Mouse (Mus musculus) midbrain, embryonic 16.5 days (tissue): ENCODE measurements around the gene Gmds. TPM values are rescaled to one million over a fixed set of nuclear protein-coding genes. Genes with fewer than 3 reads are reported as not detected.

Source experiments
- ATAC-seq: fragments of 200-750 bp; cut with Nextera tagmentation; 2 replicates; pipeline ENCODE4 v1.8.0; 2017; ENCODE audit warnings: moderate TSS enrichment
- H3K27ac ChIP-seq: fragments of 300-500 bp; sonication (generic); 2 replicates; pipeline ENCODE4 v1.5.1; 2014; ENCODE audit warnings: mild to moderate bottlenecking, low read length, mixed read lengths
- H3K27me3 ChIP-seq: fragments of 300-500 bp; sonication (generic); 2 replicates; pipeline ENCODE4 v1.6.1; 2014; ENCODE audit warnings: low read depth, low read length, mixed read lengths; ENCODE audit not compliant: control insufficient read depth, insufficient read depth
- H3K36me3 ChIP-seq: fragments of 300-500 bp; sonication (generic); 2 replicates; pipeline ENCODE4 v1.6.1; 2014; ENCODE audit warnings: mild to moderate bottlenecking, low read length, moderate library complexity, mixed read lengths; ENCODE audit not compliant: control insufficient read depth, insufficient read depth
- H3K4me1 ChIP-seq: fragments of 300-500 bp; sonication (generic); 2 replicates; pipeline ENCODE4 v1.6.1; 2014; ENCODE audit warnings: mild to moderate bottlenecking, low read length, mixed read lengths; ENCODE audit not compliant: control insufficient read depth, insufficient read depth
- H3K4me2 ChIP-seq: fragments of 300-500 bp; sonication (generic); 2 replicates; pipeline ENCODE4 v1.6.1; 2014; ENCODE audit warnings: mild to moderate bottlenecking, low read length, mixed read lengths
- H3K4me3 ChIP-seq: fragments of 300-500 bp; sonication (generic); 2 replicates; pipeline ENCODE4 v1.5.1; 2014; ENCODE audit warnings: low read depth, mild to moderate bottlenecking, low read length, moderate library complexity, mixed read lengths
- H3K9ac ChIP-seq: fragments of 300-500 bp; sonication (generic); 2 replicates; pipeline ENCODE4 v1.6.1; 2014; ENCODE audit warnings: low read depth, low read length, mixed read lengths
- H3K9me3 ChIP-seq: fragments of 300-500 bp; sonication (generic); replicated peaks from 2 replicates; pipeline ENCODE4 v1.6.1; 2014; ENCODE audit warnings: mild to moderate bottlenecking, low read length, mixed read lengths; ENCODE audit not compliant: control insufficient read depth, poor library complexity, severe bottlenecking
- WGBS: fragments of 180-500 bp; shearing (Covaris S2); extraction: QIAGEN DNeasy Blood & Tissue Kit; methylation state at CpG from one replicate; pipeline ENCODE4 v1.1.7; 2014; 5-methylcytosine and 5-hydroxymethylcytosine counted together
- polyA plus RNA-seq: library from polyadenylated mRNA; unstranded; fragments of >200 nt; fragmentation: Nextera tagmentation; extraction: Ambion mirVana; gene quantifications from 2 replicates; pipeline ENCODE4 v1.2.1, GENCODE M21; 2015

Gmds gene
- polyA plus RNA-seq, 1 experiment from 2014 or later = 34.9 TPM

GRCm38 (mm10) chr13:31909031-31909430, 429.5 kb downstream of the Gmds start:
- no peaks in the 10 kb centered on the region for H3K27me3 ChIP-seq
- 91% methylated on average over 3 of the region's 3 CpGs for WGBS

GRCm38 (mm10) chr13:31906514-31906913, 432.0 kb downstream of the Gmds start:
- Histone ChIP-seq H3K27ac (no peak overlapping the region), H3K36me3 (no peaks in the 10 kb centered on the region)
- WGBS = 54% methylated on average over 1 of the region's 1 CpGs

More at GRCm38 (mm10) chr13:31909031-31909430, 429.5 kb downstream of the Gmds start:
- Histone ChIP-seq H3K9ac (no peak overlapping the region), H3K4me2 (no peak overlapping the region), H3K27ac (no peak overlapping the region), H3K36me3 (no peaks in the 10 kb centered on the region), H3K4me1 (no peaks in the 10 kb centered on the region), H3K4me3 (no peak overlapping the region), H3K9me3 (no peaks in the 10 kb centered on the region)
- no peak for ATAC-seq

GRCm38 (mm10) chr13:31900191-31900590, 438.3 kb downstream of the Gmds start:
- Histone ChIP-seq H3K9me3 (no peaks in the 10 kb centered on the region), H3K4me3 (no peak overlapping the region), H3K4me2 (no peak overlapping the region), H3K9ac (no peak overlapping the region), H3K27me3 (no peaks in the 10 kb centered on the region), H3K27ac (no peak overlapping the region), H3K4me1 (no peaks in the 10 kb centered on the region), H3K36me3 (no peaks in the 10 kb centered on the region)
- 60% methylated on average over 3 of the region's 3 CpGs for WGBS
- no peak for ATAC-seq

More at GRCm38 (mm10) chr13:31906514-31906913, 432.0 kb downstream of the Gmds start:
- Histone ChIP-seq H3K9me3 (no peaks in the 10 kb centered on the region), H3K4me3 (no peak overlapping the region), H3K4me2 (no peak overlapping the region), H3K27me3 (no peaks in the 10 kb centered on the region), H3K4me1 (no peaks in the 10 kb centered on the region), H3K9ac (no peak overlapping the region)
- no peak for ATAC-seq

GRCm38 (mm10) chr13:31899392-31899791, 439.1 kb downstream of the Gmds start:
- H3K27me3 ChIP-seq = no peaks in the 10 kb centered on the region
- H3K9me3 ChIP-seq = no peaks in the 10 kb centered on the region
- H3K27ac ChIP-seq = no peak overlapping the region
- H3K9ac ChIP-seq = no peak overlapping the region
- ATAC-seq = no peak
- WGBS = 81% methylated on average over 5 of the region's 5 CpGs
- H3K4me1 ChIP-seq = no peaks in the 10 kb centered on the region
- H3K4me3 ChIP-seq = no peak overlapping the region
- no peaks in the 10 kb centered on the region for H3K36me3 ChIP-seq
- H3K4me2 ChIP-seq = no peak overlapping the region

GRCm38 (mm10) chr13:31897493-31897892, 441.0 kb downstream of the Gmds start:
- H3K27ac ChIP-seq = no peak overlapping the region
- no peaks in the 10 kb centered on the region for H3K9me3 ChIP-seq
- H3K36me3 ChIP-seq = no peaks in the 10 kb centered on the region
- no peak overlapping the region for H3K4me2 ChIP-seq
- no peaks in the 10 kb centered on the region for H3K4me1 ChIP-seq
- no peak overlapping the region for H3K9ac ChIP-seq
- WGBS = 96% methylated on average over 4 of the region's 4 CpGs
- ATAC-seq = no peak
- no peak overlapping the region for H3K4me3 ChIP-seq
- H3K27me3 ChIP-seq = no peaks in the 10 kb centered on the region

- no peaks in the 10 kb centered on the region for H3K4me1 ChIP-seq
- H3K36me3 ChIP-seq = no peaks in the 10 kb centered on the region
- no peak overlapping the region for H3K9ac ChIP-seq
- no peaks in the 10 kb centered on the region for H3K27me3 ChIP-seq
- H3K4me3 ChIP-seq = no peak overlapping the region
- H3K4me2 ChIP-seq = no peak overlapping the region
- H3K27ac ChIP-seq = no peak overlapping the region
- no peak for ATAC-seq
- WGBS = 74% methylated on average over 3 of the region's 3 CpGs
- H3K9me3 ChIP-seq = peaks cover 3% of the 10 kb centered on the region; the same call in 1 of the 2 replicates
These were observed 444.0 kb downstream of the Gmds start for GRCm38 (mm10) chr13:31894511-31894910.

GRCm38 (mm10) chr13:31892913-31893514, 445.5 kb downstream of the Gmds start:
- Histone ChIP-seq H3K4me3 (no peak overlapping the region), H3K9me3 (peaks cover 3% of the 10 kb centered on the region; the same call in 1 of the 2 replicates), H3K9ac (no peak overlapping the region), H3K27me3 (no peaks in the 10 kb centered on the region), H3K27ac (no peak overlapping the region), H3K36me3 (no peaks in the 10 kb centered on the region), H3K4me1 (no peaks in the 10 kb centered on the region), H3K4me2 (no peak overlapping the region)
- 89% methylated on average over 2 of the region's 2 CpGs for WGBS
- no peak for ATAC-seq

- no peaks in the 10 kb centered on the region for H3K36me3 ChIP-seq
- WGBS = 87% methylated on average over 3 of the region's 3 CpGs
- H3K9me3 ChIP-seq = peaks cover 3% of the 10 kb centered on the region; the same call in 1 of the 2 replicates
- H3K27me3 ChIP-seq = no peaks in the 10 kb centered on the region
- no peak overlapping the region for H3K4me3 ChIP-seq
- no peak overlapping the region for H3K9ac ChIP-seq
- H3K27ac ChIP-seq = no peak overlapping the region
- no peaks in the 10 kb centered on the region for H3K4me1 ChIP-seq
- no peak for ATAC-seq
- H3K4me2 ChIP-seq = no peak overlapping the region
These were observed 450.0 kb downstream of the Gmds start for GRCm38 (mm10) chr13:31888500-31888899.

- Histone ChIP-seq H3K9me3 (0 out of 2 replicates have a peak, but pooled peaks cover under 1% of the 10 kb centered on the region), H3K4me2 (no peak overlapping the region), H3K4me3 (no peak overlapping the region), H3K27me3 (no peaks in the 10 kb centered on the region), H3K36me3 (no peaks in the 10 kb centered on the region), H3K9ac (no peak overlapping the region), H3K27ac (no peak overlapping the region), H3K4me1 (no peaks in the 10 kb centered on the region)
- 89% methylated on average over 1 of the region's 1 CpGs for WGBS
- ATAC-seq = no peak
These were observed 452.8 kb downstream of the Gmds start for GRCm38 (mm10) chr13:31885769-31886168.
